Mouse (Mus musculus) stomach, postnatal 0 days (tissue): ENCODE measurements at regions not wholly inside any gene's neighbourhood (a gene's known extent, or its start where the extent isn't known, plus 50 kb on each side); places are given as distances from the start of the nearest gene placed in this dataset.

Experiments
- ATAC-seq: fragments of 200-750 bp; cut with Nextera tagmentation; 2 replicates; pipeline ENCODE4 v1.8.0; 2017; ENCODE audit not compliant: low FRiP score, low TSS enrichment
- DNase-seq: peaks from one replicate; pipeline ENCODE4 v3.0.0-alpha.2; 2016; ENCODE audit warnings: low spot score
- H3K27ac ChIP-seq: fragments of 300-500 bp; sonication (generic); replicated peaks from 2 replicates; pipeline ENCODE4 v1.5.1; 2014; ENCODE audit warnings: mild to moderate bottlenecking, control low read depth
- H3K27me3 ChIP-seq: fragments of 300-500 bp; sonication (generic); 2 replicates; pipeline ENCODE4 v1.6.1; 2014; ENCODE audit warnings: low read length; ENCODE audit not compliant: control insufficient read depth, insufficient read depth
- H3K36me3 ChIP-seq: fragments of 300-500 bp; sonication (generic); 2 replicates; pipeline ENCODE4 v1.6.1; 2014; ENCODE audit warnings: low read length, mixed read lengths; ENCODE audit not compliant: control insufficient read depth, insufficient read depth
- H3K4me1 ChIP-seq: fragments of 300-500 bp; sonication (generic); replicated peaks from 2 replicates; pipeline ENCODE4 v1.6.1; 2014; ENCODE audit warnings: antibody characterized with exemption; ENCODE audit not compliant: control insufficient read depth, insufficient read depth
- H3K4me2 ChIP-seq: fragments of 300-500 bp; sonication (generic); replicated peaks from 2 replicates; pipeline ENCODE4 v1.6.1; 2014; ENCODE audit warnings: low read depth, mild to moderate bottlenecking, control low read depth, moderate library complexity
- H3K4me3 ChIP-seq: fragments of 300-500 bp; sonication (generic); 2 replicates; pipeline ENCODE4 v1.5.1; 2014; ENCODE audit warnings: low read depth, low read length, control low read depth
- H3K9ac ChIP-seq: fragments of 300-500 bp; sonication (generic); 2 replicates; pipeline ENCODE4 v1.6.1; 2014; ENCODE audit warnings: mild to moderate bottlenecking, low read length, control low read depth, mixed read lengths
- H3K9me3 ChIP-seq: fragments of 300-500 bp; sonication (generic); 2 replicates; pipeline ENCODE4 v1.6.1; 2016; ENCODE audit warnings: low read length; ENCODE audit not compliant: control insufficient read depth
- CTCF ChIP-seq: IDR thresholded peaks from 2 replicates; pipeline ENCODE4 v1.5.1; 2016; ENCODE audit warnings: antibody characterized with exemption, low read depth, mild to moderate bottlenecking, moderate library complexity
- EP300 ChIP-seq: optimal IDR thresholded peaks from 2 replicates; pipeline ENCODE3; 2016; ENCODE audit warnings: antibody characterized with exemption
- WGBS: fragments of 180-500 bp; shearing (Covaris S2); extraction: QIAGEN DNeasy Blood & Tissue Kit; methylation state at CpG from one replicate; pipeline ENCODE4 v1.1.7; 2014; 5-methylcytosine and 5-hydroxymethylcytosine counted together

DNA sequence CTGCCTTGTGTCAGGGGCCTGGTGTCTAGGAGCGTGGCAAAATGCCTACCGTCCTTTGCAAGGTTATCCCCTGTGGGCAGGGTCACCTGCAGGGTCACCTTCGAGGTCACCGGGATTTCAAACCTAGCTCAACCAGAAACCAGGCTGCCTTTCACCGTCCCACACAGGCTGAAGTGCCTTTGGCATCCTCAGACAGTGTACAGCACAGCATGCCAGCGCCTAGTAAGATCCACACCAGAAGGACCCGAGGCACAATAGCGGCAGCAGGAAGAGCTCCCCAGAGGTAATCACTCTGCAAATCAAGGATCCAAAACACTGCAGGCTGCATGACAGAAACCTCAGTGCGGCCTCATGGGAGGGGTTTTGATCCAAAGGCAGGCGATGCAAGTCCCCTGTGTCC lies 155.9 kb downstream of the 2410131K14Rik start:
- H3K27me3 ChIP-seq = no peaks in the 10 kb centered on the region
- TF ChIP-seq CTCF (no peak), EP300 (no peak)
- no peak overlapping the region for H3K4me2 ChIP-seq
- peaks cover 4% of the 10 kb centered on the region for H3K4me1 ChIP-seq
- H3K4me3 ChIP-seq = no peak overlapping the region
- ATAC-seq = no peak
- no peaks in the 10 kb centered on the region for H3K9me3 ChIP-seq
- WGBS = 69% methylated on average over 10 of the region's 10 CpGs
- H3K27ac ChIP-seq = no peak overlapping the region
- H3K9ac ChIP-seq = no peak overlapping the region
- no peak for DNase-seq
- H3K36me3 ChIP-seq = no peaks in the 10 kb centered on the region

DNA sequence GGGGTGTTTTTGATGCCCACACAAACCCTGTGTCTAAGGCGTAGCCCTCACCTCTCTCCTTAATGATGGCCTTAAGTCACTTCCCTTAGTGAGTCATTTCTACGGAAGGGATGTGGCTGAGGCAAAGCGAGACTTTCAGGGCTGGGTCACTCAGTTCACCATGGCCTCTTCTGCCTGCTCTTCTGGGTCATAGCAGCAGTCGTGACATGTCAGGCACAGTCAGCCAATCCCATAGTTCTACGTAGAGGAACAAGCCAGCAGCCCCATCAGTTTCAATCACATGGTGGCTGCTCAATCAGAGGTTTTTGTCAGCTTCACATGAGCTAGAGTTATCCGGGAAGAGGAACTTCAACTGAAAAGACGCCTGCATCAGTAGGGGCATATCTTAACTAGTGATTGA lies 156.1 kb upstream of the Med13l start:
- Histone ChIP-seq H3K4me1 (no peaks in the 10 kb centered on the region), H3K4me2 (no peak overlapping the region), H3K36me3 (no peaks in the 10 kb centered on the region), H3K9me3 (no peaks in the 10 kb centered on the region), H3K9ac (no peak overlapping the region), H3K27me3 (no peaks in the 10 kb centered on the region), H3K4me3 (no peak overlapping the region), H3K27ac (no peak overlapping the region)
- TF ChIP-seq EP300 (no peak), CTCF (no peak)
- no peak for DNase-seq
- ATAC-seq = peak; percentile 70; the same call in 1 of the 2 replicates
- WGBS = 51% methylated on average over 7 of the region's 7 CpGs

DNA sequence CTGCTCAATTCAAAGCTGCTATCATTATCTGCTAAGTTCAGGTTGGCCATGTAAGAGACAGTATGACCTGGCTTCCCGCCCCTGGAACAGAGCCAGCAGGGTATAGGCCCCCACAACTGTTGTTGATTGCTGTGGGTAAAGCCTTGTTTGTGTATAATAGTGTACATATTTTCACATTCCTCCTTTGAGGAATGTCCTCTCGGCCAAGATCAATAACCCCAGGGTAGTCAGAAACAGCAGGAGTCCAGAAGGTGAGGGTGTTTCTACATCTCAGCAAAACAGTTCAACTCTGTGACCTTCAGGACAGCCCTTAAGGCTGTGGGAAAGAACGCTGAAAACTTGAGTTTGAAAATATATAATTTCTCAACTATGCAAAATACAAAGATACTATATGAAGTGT lies 155.1 kb upstream of the Med13l start:
- TF ChIP-seq EP300 (no peak), CTCF (no peak)
- no peak overlapping the region for H3K9ac ChIP-seq
- no peak overlapping the region for H3K4me3 ChIP-seq
- no peak overlapping the region for H3K27ac ChIP-seq
- ATAC-seq = no peak
- no peak for DNase-seq
- H3K4me1 ChIP-seq = no peaks in the 10 kb centered on the region
- H3K27me3 ChIP-seq = no peaks in the 10 kb centered on the region
- H3K36me3 ChIP-seq = no peaks in the 10 kb centered on the region
- H3K9me3 ChIP-seq = no peaks in the 10 kb centered on the region
- 88% methylated on average over 3 of the region's 3 CpGs for WGBS
- no peak overlapping the region for H3K4me2 ChIP-seq

DNA sequence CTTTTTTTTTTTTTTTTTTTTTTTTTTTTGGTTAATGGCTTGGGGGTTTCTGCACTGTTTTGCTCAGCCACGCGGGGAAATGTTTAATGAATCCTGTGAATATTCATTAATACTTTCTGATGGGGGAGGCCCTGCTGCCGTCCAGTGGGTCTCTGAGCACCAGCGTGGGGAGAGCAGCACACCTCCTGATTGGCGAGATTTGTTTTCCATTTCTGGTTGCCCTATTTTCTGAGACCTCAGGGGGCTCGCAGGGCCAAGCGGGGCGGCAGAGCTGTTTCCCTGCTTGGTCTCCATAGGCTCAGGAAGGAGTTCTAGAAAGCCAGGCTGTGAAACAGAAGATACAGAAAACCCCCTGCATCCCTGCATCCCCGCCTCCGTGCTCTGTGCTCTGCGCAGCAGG lies 153.0 kb upstream of the Med13l start:
- 59% methylated on average over 11 of the region's 11 CpGs for WGBS
- H3K4me3 ChIP-seq = no peak overlapping the region
- H3K9ac ChIP-seq = no peak overlapping the region
- H3K36me3 ChIP-seq = no peaks in the 10 kb centered on the region
- H3K9me3 ChIP-seq = no peaks in the 10 kb centered on the region
- ATAC-seq = no peak
- no peak for TF ChIP-seq EP300
- TF ChIP-seq CTCF = no peak
- H3K4me1 ChIP-seq = no peaks in the 10 kb centered on the region
- no peak for DNase-seq
- no peak overlapping the region for H3K27ac ChIP-seq
- H3K4me2 ChIP-seq = no peak overlapping the region
- no peaks in the 10 kb centered on the region for H3K27me3 ChIP-seq

DNA sequence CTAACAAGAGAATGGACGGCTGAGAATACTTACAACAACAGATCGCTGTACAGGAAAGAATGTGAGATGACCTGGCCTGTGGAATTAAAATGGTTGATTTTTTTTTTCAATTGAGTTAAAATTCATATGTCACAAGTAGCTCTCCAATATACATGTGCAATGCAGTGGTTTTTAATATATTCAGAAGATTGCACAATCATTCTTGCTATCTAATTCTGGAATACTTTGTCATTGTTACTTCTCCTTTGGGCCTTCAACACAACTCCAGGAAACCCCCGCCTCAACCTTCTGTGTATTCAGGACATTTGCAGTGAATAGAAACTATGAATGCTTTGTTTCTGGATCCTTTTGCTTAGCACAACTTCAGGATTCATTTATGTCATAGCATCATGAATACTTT lies 152.5 kb upstream of the Med13l start:
- no peaks in the 10 kb centered on the region for H3K4me1 ChIP-seq
- no peak overlapping the region for H3K4me3 ChIP-seq
- WGBS = 76% methylated on average over 3 of the region's 3 CpGs
- ATAC-seq = no peak
- no peaks in the 10 kb centered on the region for H3K36me3 ChIP-seq
- no peaks in the 10 kb centered on the region for H3K27me3 ChIP-seq
- no peak overlapping the region for H3K27ac ChIP-seq
- H3K4me2 ChIP-seq = no peak overlapping the region
- H3K9ac ChIP-seq = no peak overlapping the region
- DNase-seq = no peak
- TF ChIP-seq EP300 (no peak), CTCF (no peak)
- no peaks in the 10 kb centered on the region for H3K9me3 ChIP-seq

DNA sequence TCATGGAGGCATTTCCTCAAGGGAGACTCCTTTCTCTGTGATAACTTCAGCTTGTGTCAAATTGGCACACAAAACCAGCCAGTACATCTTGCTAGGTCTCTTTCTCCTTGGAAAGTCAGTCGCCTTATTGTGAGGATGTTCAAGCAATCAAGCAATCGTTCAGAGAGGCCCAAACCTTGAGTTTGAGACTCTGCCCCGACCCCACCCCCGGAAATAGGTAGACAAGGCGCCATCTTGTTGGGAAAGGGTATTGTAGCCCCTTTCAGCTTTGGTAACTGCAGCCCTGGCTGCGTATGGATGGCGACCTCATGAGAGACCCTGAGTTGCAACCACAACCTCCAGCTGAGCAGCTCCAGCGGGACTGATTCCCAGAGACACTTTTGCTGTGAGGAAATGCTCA lies 151.7 kb upstream of the Med13l start:
- Histone ChIP-seq H3K27me3 (no peaks in the 10 kb centered on the region), H3K9ac (no peak overlapping the region), H3K27ac (no peak overlapping the region), H3K9me3 (no peaks in the 10 kb centered on the region), H3K4me1 (no peaks in the 10 kb centered on the region), H3K36me3 (no peaks in the 10 kb centered on the region), H3K4me3 (no peak overlapping the region), H3K4me2 (no peak overlapping the region)
- DNase-seq (no peak), ATAC-seq (no peak)
- 83% methylated on average over 8 of the region's 8 CpGs for WGBS
- TF ChIP-seq EP300 = no peak
- no peak for TF ChIP-seq CTCF
